Mouse (Mus musculus) limb, embryonic 10.5 days (tissue): ENCODE results near the gene Gm20683. TPM values are rescaled to one million over a fixed set of nuclear protein-coding genes. Genes with fewer than 3 reads are reported as not detected.

Experiments
- DNase-seq: peaks from one replicate; pipeline ENCODE4 v3.0.0-alpha.2; 2017; ENCODE audit warnings: low spot score
- H3K27ac ChIP-seq: fragments of 300-500 bp; sonication (generic); 2 replicates; pipeline ENCODE4 v1.5.1; 2016; ENCODE audit warnings: mild to moderate bottlenecking
- H3K27me3 ChIP-seq: fragments of 300-500 bp; sonication (generic); 2 replicates; pipeline ENCODE4 v1.6.1; 2016; ENCODE audit warnings: low read depth, mild to moderate bottlenecking; ENCODE audit not compliant: poor library complexity, severe bottlenecking
- H3K36me3 ChIP-seq: fragments of 300-500 bp; sonication (generic); 2 replicates; pipeline ENCODE4 v1.6.1; 2016; ENCODE audit warnings: mild to moderate bottlenecking, moderate library complexity
- H3K4me1 ChIP-seq: fragments of 300-500 bp; sonication (generic); 2 replicates; pipeline ENCODE4 v1.6.1; 2016
- H3K4me3 ChIP-seq: fragments of 300-500 bp; sonication (generic); 2 replicates; pipeline ENCODE4 v1.5.1; 2016; ENCODE audit warnings: mild to moderate bottlenecking, moderate library complexity
- H3K9me3 ChIP-seq: fragments of 300-500 bp; sonication (generic); replicated peaks from 2 replicates; pipeline ENCODE4 v1.6.1; 2016; ENCODE audit warnings: mild to moderate bottlenecking
- WGBS: fragments of 180-500 bp; shearing (Covaris S2); methylation state at CpG from one replicate; pipeline ENCODE4 v1.1.7; 2016; 5-methylcytosine and 5-hydroxymethylcytosine counted together
- microRNA-seq: library from miRNA; unstranded; fragments of <30 nt; microRNA quantifications from one replicate; pipeline ENCODE4, GENCODE M21; 2017
- polyA plus RNA-seq: library from polyadenylated mRNA; unstranded; fragments of >200 nt; fragmentation: Nextera tagmentation; extraction: Ambion mirVana; gene quantifications from 2 replicates; pipeline ENCODE4 v1.2.1, GENCODE M21; 2016

The Gm20683 gene
- polyA plus RNA-seq, 1 experiment from 2014 or later: 1.9 TPM

DNA sequence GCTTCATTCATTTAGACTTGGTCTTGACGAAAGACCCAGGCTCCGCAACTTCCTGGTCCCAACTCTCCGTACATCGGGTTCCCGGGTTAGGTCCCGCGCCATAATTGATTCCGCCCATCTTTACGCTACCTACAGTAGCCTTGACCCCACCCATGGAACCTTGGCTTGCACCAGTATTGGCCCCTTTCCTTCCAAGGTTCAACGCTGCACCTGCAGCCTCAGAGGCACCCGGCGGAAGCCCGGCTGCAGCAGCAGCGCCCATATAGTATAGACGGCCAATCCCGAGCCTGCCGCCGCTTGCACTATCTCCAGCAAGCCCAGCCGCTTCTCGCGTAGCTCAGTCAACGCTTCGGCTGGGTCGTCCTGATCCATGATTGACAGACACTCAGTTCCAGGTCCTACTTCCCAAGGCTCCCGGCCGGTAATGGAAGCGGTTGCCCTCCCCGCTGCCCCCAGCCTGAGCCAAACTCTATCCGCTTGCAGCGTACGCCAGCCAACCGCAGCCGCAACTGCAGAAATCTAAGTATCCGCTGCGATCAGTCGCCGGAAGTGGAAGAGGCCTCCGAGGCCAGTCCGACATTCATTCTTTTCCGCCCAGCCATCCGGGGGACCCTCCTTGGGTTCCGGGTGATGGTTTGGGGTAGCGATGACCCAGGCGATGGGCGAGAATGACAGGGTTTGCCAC lies 49.6 kb downstream of the Gm20683 start:
- Histone ChIP-seq H3K27me3 (no peaks in the 10 kb centered on the region), H3K36me3 (peaks cover 58% of the 10 kb centered on the region), H3K27ac (peak overlapping the region; percentile 91), H3K9me3 (no peaks in the 10 kb centered on the region), H3K4me3 (peak overlapping the region; percentile 74), H3K4me1 (peaks cover 62% of the 10 kb centered on the region)
- peak; percentile 89 for DNase-seq
- WGBS: under 1% methylated on average over 45 of the region's 45 CpGs

DNA sequence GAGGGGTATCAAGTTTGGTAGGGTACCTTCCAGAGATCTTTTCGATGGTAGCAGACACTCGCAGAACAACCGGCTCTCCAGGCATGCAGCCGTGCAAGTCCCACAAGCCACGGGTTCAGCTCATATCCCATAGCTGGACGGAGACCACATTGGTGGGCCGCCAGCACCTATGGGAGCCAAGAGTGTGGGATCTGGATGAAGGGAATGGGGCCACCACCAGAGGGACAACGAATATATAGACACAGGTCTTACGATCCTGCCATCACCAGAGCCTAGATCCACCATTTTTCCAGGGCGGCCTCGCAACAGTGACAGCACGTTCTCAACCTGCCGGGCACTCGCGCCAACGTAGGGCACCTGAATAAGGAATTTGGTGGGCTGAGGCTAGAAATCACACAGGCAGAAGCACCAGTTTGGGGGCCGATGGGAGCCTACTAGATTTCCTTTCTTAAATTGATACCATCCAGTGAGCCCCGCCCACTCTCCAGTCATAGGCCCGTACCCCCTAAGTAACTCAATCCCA lies 50.2 kb downstream of the Gm20683 start:
- peak; percentile 52 for DNase-seq
- Histone ChIP-seq H3K27ac (peak overlapping the region; percentile 91), H3K4me3 (peak overlapping the region; percentile 74), H3K9me3 (no peaks in the 10 kb centered on the region), H3K27me3 (no peaks in the 10 kb centered on the region), H3K4me1 (peaks cover 58% of the 10 kb centered on the region), H3K36me3 (peaks cover 58% of the 10 kb centered on the region)
- WGBS: 32% methylated on average over 19 of the region's 19 CpGs

DNA sequence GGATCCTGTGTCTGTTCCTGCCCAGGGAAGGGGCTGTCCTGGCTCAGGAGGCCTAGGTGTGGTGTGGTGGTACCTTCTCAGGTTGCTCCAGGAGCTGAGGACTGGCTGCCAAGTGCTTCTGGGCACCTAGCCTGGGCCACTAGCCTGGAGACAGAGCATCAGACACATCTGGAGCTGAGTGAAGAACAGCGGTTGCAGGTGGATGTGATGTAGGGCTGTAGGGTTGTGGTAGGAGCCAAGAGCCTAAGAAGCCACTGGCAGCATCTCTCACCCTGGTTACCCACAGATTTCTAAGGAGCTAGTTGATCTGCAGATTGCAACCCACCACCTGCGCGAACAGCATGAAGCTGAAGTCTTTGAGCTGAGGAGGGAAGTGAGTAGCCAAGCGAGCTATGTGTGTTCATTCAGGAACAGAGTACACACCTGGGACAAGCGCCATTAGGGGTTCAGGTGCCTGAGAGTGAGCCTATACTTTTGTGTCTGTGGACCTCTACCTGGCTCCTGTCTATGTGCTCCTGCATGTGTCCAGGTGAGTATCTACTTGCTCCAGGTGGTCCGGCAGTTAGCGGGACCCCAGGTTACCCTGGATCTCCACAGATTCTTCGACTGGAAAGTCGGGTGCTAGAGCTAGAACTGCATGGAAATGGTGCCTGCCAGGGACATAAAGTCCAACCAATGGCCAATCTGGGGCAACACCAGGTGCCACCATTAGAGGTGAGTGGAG lies 54.6 kb downstream of the Gm20683 start:
- Histone ChIP-seq H3K9me3 (no peaks in the 10 kb centered on the region), H3K36me3 (peaks cover 55% of the 10 kb centered on the region), H3K27ac (no peak overlapping the region; the same call in 1 of the 2 replicates), H3K4me3 (0 out of 2 replicates have a peak overlapping the region, but pooled peaks have one; percentile 6), H3K4me1 (peaks cover 44% of the 10 kb centered on the region), H3K27me3 (no peaks in the 10 kb centered on the region)
- no peak for DNase-seq
- 93% methylated on average over 9 of the region's 9 CpGs for WGBS

DNA sequence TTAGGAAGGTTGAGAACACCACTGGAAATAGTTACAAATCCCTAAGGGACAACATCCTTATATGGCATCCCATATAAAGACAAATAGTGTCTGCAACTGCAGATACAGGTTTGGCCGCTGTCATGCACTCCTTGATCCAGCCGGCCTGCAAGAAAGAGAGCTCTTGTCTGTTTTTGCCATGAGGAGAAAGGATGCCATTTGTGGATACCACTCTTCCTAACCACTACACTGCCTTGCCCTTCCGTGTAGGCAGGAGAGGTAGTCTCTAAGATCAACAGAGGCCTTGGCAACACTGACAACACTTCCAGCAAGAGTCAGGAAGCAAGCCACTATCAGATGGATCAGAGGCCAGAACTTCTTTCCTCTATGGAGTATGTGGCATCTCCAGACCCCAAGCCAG lies 55.3 kb downstream of the Gm20683 start, which contains the start of gene Ccdc78:
TSS of gene Ccdc78 (plus strand) at position 301 of the 400 bp plus-strand sequence.
- Histone ChIP-seq H3K4me1 (peaks cover 38% of the 10 kb centered on the region), H3K36me3 (peaks cover 61% of the 10 kb centered on the region), H3K27me3 (no peaks in the 10 kb centered on the region), H3K4me3 (peak within 1 kb of the TSS; percentile 79), H3K9me3 (no peaks in the 10 kb centered on the region), H3K27ac (peak within 1 kb of the TSS; percentile 95)
- no peak for DNase-seq
- 88% methylated on average over 3 of the region's 3 CpGs for WGBS

DNA sequence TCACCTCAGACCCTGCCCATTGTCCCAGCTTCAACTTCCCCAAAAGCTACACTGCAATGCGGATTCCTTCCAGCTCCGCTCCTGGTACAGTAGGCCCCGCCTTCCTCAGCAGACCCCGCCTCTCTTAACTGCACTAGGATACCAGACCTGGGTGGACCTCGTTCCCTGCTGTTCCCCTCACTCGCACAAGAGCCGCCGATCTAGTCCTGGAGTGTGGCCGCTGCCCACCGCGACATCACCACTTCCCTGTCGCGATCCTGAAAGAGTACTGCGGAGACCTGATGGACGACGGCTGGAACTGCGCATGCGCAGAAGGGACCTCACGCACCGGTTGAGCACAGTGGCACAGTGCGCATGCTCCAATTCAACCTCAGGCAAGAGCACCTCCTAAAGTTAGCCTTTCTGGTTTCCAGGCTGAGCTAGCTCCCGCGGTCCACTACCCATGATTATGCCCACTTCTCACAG lies 56.2 kb downstream of the Gm20683 start, which contains the start of gene Haghl:
TSS of gene Haghl (minus strand) at position 393 of the 465 bp plus-strand sequence.
- Histone ChIP-seq H3K4me1 (peaks cover 30% of the 10 kb centered on the region), H3K36me3 (peaks cover 68% of the 10 kb centered on the region), H3K27ac (peak within 1 kb of the TSS; percentile 95), H3K27me3 (no peaks in the 10 kb centered on the region), H3K4me3 (peak within 1 kb of the TSS; percentile 79), H3K9me3 (no peaks in the 10 kb centered on the region)
- under 1% methylated on average over 23 of the region's 23 CpGs for WGBS
- peak; percentile 99 for DNase-seq

Small RNA genes lying within 50 kb of the gene (microRNA-seq; reads per million reads assigned to microRNA genes)
- not detected for gene Mir3082

Other genes with a start within 250 kb of the Gm20683 start
- 2.0 TPM in 2 replicates for gene Gng13, start 124.6 kb downstream of the Gm20683 start, polyA plus RNA-seq
- 68.5 and 71.9 TPM in 2 replicates for gene Chtf18, start 114.3 kb downstream of the Gm20683 start, polyA plus RNA-seq
- 24.8 and 27.0 TPM in 2 replicates for gene Rpusd1, start 114.1 kb downstream of the Gm20683 start, polyA plus RNA-seq
- gene Mslnl, start 105.7 kb downstream of the Gm20683 start, polyA plus RNA-seq: not detected in 2 replicates
- 0.98 TPM in 1 of 2 replicates, not detected in the other for gene Msln, start 87.4 kb downstream of the Gm20683 start, polyA plus RNA-seq
- gene Narfl, start 68.0 kb downstream of the Gm20683 start, polyA plus RNA-seq: 21.2 and 26.8 TPM in 2 replicates
- gene Haghl, start 56.1 kb downstream of the Gm20683 start, polyA plus RNA-seq: 59.7 and 80.7 TPM in 2 replicates
- 0.44 and 0.50 TPM in 2 replicates for gene Ccdc78, start 55.2 kb downstream of the Gm20683 start, polyA plus RNA-seq
- gene Fam173a, start 48.9 kb downstream of the Gm20683 start, polyA plus RNA-seq: 55.6 and 63.3 TPM in 2 replicates
- 0.76 TPM in 1 of 2 replicates, not detected in the other for gene AC134908.4, start 46.1 kb downstream of the Gm20683 start, polyA plus RNA-seq
- 87.5 and 112 TPM in 2 replicates for gene Metrn, start 44.6 kb downstream of the Gm20683 start, polyA plus RNA-seq
- 1.0 and 1.5 TPM in 2 replicates for gene Fbxl16, start 32.7 kb downstream of the Gm20683 start, polyA plus RNA-seq
- gene Wdr24, start 18.1 kb downstream of the Gm20683 start, polyA plus RNA-seq: 31.6 and 32.0 TPM in 2 replicates
- 52.4 and 54.9 TPM in 2 replicates for gene Jmjd8, start 12.9 kb downstream of the Gm20683 start, polyA plus RNA-seq
- gene Stub1, start 8.4 kb downstream of the Gm20683 start, polyA plus RNA-seq: 408 and 426 TPM in 2 replicates
- 1.0 and 1.2 TPM in 2 replicates for gene Rhbdl1, start 4.5 kb downstream of the Gm20683 start, polyA plus RNA-seq
- 30.8 and 32.6 TPM in 2 replicates for gene Rhot2, start 3.1 kb upstream of the Gm20683 start, polyA plus RNA-seq
- gene Wdr90, start 19.7 kb upstream of the Gm20683 start, polyA plus RNA-seq: 45.5 and 46.2 TPM in 2 replicates
- gene Mcrip2, start 27.0 kb upstream of the Gm20683 start, polyA plus RNA-seq: 13.6 and 22.0 TPM in 2 replicates
- 69.3 and 69.6 TPM in 2 replicates for gene Mettl26, start 33.3 kb upstream of the Gm20683 start, polyA plus RNA-seq
- gene Wfikkn1, start 39.1 kb upstream of the Gm20683 start, polyA plus RNA-seq: 2.6 and 5.6 TPM in 2 replicates
- 37.5 and 37.9 TPM in 2 replicates for gene Rab40c, start 78.0 kb upstream of the Gm20683 start, polyA plus RNA-seq
- gene Pigq, start 103.2 kb upstream of the Gm20683 start, polyA plus RNA-seq: 65.2 and 72.1 TPM in 2 replicates
- gene Nhlrc4, start 103.2 kb upstream of the Gm20683 start, polyA plus RNA-seq: 0.10 and 0.18 TPM in 2 replicates
- gene A930017K11Rik, start 110.8 kb upstream of the Gm20683 start, polyA plus RNA-seq: 0.08 and 0.20 TPM in 2 replicates
- 38.7 and 38.9 TPM in 2 replicates for gene Capn15, start 144.0 kb upstream of the Gm20683 start, polyA plus RNA-seq
- gene Rab11fip3, start 227.8 kb upstream of the Gm20683 start, polyA plus RNA-seq: 20.9 and 22.1 TPM in 2 replicates
- gene Decr2, start 248.6 kb upstream of the Gm20683 start, polyA plus RNA-seq: 23.0 and 26.3 TPM in 2 replicates